Mouse (Mus musculus) kidney, embryonic 16.5 days (tissue): ENCODE results near the gene Prl4a1. TPM values are rescaled to one million over a fixed set of nuclear protein-coding genes. Genes with fewer than 3 reads are reported as not detected.
"Not testable (repeated sequence)": the region's sequence is repeated elsewhere in the genome, so short reads cannot be mapped to it uniquely, and the experiment has no call there.

Experiments used
- ATAC-seq: fragments of 200-750 bp; cut with Nextera tagmentation; 2 replicates; pipeline ENCODE4 v1.8.0; 2017; ENCODE audit warnings: moderate TSS enrichment; ENCODE audit not compliant: low FRiP score, low TSS enrichment
- H3K27ac ChIP-seq: fragments of 300-500 bp; sonication (generic); 2 replicates; pipeline ENCODE4 v1.5.1; 2014; ENCODE audit warnings: low read length
- H3K27me3 ChIP-seq: fragments of 300-500 bp; sonication (generic); 2 replicates; pipeline ENCODE4 v1.6.1; 2014; ENCODE audit warnings: low read length, control low read depth, mixed read lengths; ENCODE audit not compliant: insufficient read depth
- H3K36me3 ChIP-seq: fragments of 300-500 bp; sonication (generic); 2 replicates; pipeline ENCODE4 v1.6.1; 2014; ENCODE audit warnings: low read length, control low read depth, mixed read lengths; ENCODE audit not compliant: insufficient read depth
- H3K4me1 ChIP-seq: fragments of 300-500 bp; sonication (generic); 2 replicates; pipeline ENCODE4 v1.6.1; 2014; ENCODE audit warnings: low read length, control low read depth, mixed read lengths; ENCODE audit not compliant: insufficient read depth
- H3K4me2 ChIP-seq: fragments of 300-500 bp; sonication (generic); replicated peaks from 2 replicates; pipeline ENCODE4 v1.6.1; 2014; ENCODE audit warnings: low read depth, low read length
- H3K4me3 ChIP-seq: fragments of 300-500 bp; sonication (generic); 2 replicates; pipeline ENCODE4 v1.5.1; 2014; ENCODE audit warnings: mild to moderate bottlenecking, low read length
- H3K9ac ChIP-seq: fragments of 300-500 bp; sonication (generic); replicated peaks from 2 replicates; pipeline ENCODE4 v1.6.1; 2014; ENCODE audit warnings: low read length
- H3K9me3 ChIP-seq: fragments of 300-500 bp; sonication (generic); 2 replicates; pipeline ENCODE4 v1.6.1; 2016; ENCODE audit warnings: low read length, control low read depth
- WGBS: fragments of 180-500 bp; shearing (Covaris S2); extraction: QIAGEN DNeasy Blood & Tissue Kit; methylation state at CpG from one replicate; pipeline ENCODE4 v1.1.7; 2014; 5-methylcytosine and 5-hydroxymethylcytosine counted together
- polyA plus RNA-seq: library from polyadenylated mRNA; unstranded; fragments of >200 nt; fragmentation: Nextera tagmentation; extraction: Ambion mirVana; gene quantifications from 2 replicates; pipeline ENCODE4 v1.2.1, GENCODE M21; 2015

Prl4a1 gene
- not detected in 2 replicates for polyA plus RNA-seq

DNA sequence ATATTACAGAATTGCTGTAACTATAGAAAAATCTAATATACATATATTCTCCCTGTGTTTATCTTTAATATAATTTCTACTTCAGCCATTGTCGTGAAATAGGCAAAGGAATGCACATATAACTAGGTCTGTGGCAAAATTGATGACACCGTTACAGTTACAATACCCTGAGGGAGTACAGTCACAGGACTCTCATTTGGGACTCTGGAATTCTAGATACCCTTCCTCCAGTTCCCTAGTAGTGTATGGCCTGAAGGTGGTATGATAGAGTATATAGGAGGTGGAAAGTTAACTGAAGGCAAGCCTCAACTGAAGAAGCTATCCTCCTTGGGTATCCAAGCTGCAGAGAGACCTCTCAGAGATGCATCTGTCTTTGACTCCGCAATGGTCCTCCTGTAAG, at the start of gene Prl4a1:
TSS of gene Prl4a1 (plus strand) at position 301 of the 400 bp plus-strand sequence.
- Histone ChIP-seq H3K4me2 (no peak within 1 kb of the TSS), H3K9me3 (no peaks in the 10 kb centered on the region), H3K9ac (no peak within 1 kb of the TSS), H3K27ac (no peak within 1 kb of the TSS), H3K36me3 (no peaks in the 10 kb centered on the region), H3K4me1 (no peaks in the 10 kb centered on the region), H3K4me3 (no peak within 1 kb of the TSS), H3K27me3 (no peaks in the 10 kb centered on the region)
- 91% methylated on average over 3 of the region's 3 CpGs for WGBS
- no peak for ATAC-seq

DNA sequence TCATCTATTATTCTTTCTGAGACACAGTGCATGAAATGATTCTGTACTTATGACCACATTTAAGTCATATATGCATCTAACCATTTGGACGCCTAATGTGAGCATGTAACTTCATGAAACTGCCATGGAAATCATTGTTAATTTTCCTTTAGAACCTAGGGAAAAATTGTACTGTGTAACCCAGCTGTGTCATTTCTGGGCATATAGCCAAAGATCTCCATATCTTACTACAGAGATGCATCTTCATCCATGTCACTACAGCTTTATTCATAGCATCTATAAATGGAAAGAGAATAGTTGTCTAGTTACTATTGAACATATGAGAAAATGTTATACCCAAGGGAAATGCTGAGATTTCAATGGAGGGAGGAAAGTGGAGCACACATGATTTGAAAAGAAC, 43.1 kb upstream of the Prl4a1 start:
- Histone ChIP-seq H3K4me1 (no peaks in the 10 kb centered on the region), H3K9ac (no peak overlapping the region), H3K9me3 (no peaks in the 10 kb centered on the region), H3K4me3 (no peak overlapping the region), H3K27ac (no peak overlapping the region), H3K27me3 (no peaks in the 10 kb centered on the region), H3K4me2 (no peak overlapping the region), H3K36me3 (no peaks in the 10 kb centered on the region)
- 62% methylated on average over 1 of the region's 1 CpGs for WGBS
- no peak for ATAC-seq

DNA sequence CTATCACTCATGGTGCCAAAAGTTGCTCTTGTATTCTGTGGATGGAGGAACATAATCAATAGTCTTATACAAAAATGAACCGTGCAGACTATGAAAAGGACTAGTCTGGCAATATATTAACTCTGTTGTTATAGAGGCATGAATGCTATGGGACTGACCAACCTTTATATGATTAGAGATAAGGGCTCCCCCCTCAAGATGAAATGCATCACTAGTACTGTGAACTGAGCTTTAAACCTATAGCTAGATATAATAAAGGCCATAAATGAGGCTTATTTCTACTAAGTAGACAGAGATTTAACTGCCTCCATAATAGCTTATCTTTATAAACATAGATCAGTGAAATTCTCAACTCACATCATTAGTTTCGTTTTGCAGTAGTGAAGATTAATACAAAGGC, 41.7 kb upstream of the Prl4a1 start:
- H3K4me3 ChIP-seq, ATAC-seq, H3K27ac ChIP-seq, H3K36me3 ChIP-seq, H3K27me3 ChIP-seq, H3K4me2 ChIP-seq, H3K9ac ChIP-seq, H3K4me1 ChIP-seq, H3K9me3 ChIP-seq: not testable (repeated sequence)
- 65% methylated on average over 2 of the region's 2 CpGs for WGBS

DNA sequence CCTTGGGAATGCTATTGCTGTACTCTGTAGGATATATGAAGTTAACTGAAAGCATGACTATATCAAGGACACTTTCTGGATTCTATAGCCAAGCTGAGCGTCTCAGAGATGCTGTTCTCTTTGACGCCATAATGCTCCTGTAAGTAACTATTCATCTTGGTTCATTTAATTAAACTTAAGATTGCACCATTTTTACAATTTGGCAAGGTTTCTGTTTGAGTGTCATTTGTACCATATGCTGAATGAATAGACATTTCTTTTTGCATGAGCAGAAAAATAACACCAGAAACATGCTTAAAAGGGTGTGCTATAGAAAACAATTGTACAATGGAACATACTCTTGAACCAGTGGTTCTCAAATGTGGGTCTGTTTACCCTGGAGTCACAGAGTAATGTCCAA, 38.4 kb upstream of the Prl4a1 start:
- Histone ChIP-seq H3K4me1 (no peaks in the 10 kb centered on the region), H3K27ac (no peak overlapping the region), H3K4me2 (no peak overlapping the region), H3K27me3 (no peaks in the 10 kb centered on the region), H3K4me3 (no peak overlapping the region), H3K9me3 (no peaks in the 10 kb centered on the region), H3K36me3 (no peaks in the 10 kb centered on the region), H3K9ac (no peak overlapping the region)
- ATAC-seq, result no peak
- WGBS, result 87% methylated on average over 2 of the region's 2 CpGs

DNA sequence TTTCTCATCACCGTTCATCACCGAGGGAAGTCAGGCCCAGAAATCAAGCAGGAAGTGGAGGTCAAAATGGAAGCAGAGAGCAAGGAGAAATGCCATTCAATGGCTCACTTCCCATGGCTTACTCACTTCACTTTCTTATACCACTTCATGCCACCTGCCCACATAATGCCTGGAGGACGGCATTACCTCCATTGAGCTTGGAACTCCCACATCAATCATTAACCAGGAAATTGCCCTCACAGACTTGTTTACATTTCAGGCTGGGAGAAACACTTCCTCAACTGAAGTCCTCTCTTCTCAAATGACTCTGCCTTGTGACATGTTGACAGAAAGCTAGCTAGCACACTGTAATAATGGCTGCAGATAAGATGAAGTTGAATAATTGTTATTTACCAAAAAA, 19.5 kb upstream of the Prl4a1 start:
- not testable (repeated sequence) for H3K4me3 ChIP-seq, H3K9ac ChIP-seq, H3K27ac ChIP-seq, H3K9me3 ChIP-seq, H3K36me3 ChIP-seq, H3K4me1 ChIP-seq, H3K4me2 ChIP-seq, H3K27me3 ChIP-seq
- ATAC-seq, result peak; percentile 89; the same call in 1 of the 2 replicates
- 31% methylated on average over 3 of the region's 3 CpGs for WGBS

DNA sequence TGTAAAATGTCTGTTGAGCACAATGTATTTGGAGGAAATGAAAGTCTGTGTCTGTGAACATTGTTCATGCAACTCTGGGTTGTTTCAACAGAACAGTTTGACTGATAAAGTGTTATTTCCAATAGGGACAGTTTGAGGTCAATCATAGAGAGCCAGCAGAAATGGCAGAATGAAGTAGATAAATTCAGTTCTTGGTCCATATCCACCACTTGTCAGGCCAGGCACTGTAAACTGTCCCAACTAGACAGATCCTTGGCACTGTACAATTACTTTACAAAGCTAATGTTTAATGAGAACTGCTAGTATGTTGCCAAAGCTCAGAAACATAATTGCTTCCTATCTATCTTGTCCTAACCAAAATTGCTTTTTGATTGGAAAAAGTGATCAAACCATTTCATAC, 13.3 kb downstream of the Prl4a1 start:
- H3K27me3 ChIP-seq, result no peaks in the 10 kb centered on the region
- H3K4me2 ChIP-seq, result no peak overlapping the region
- H3K27ac ChIP-seq, result no peak overlapping the region
- no peaks in the 10 kb centered on the region for H3K36me3 ChIP-seq
- ATAC-seq, result no peak
- no peak overlapping the region for H3K4me3 ChIP-seq
- H3K9ac ChIP-seq, result no peak overlapping the region
- H3K4me1 ChIP-seq, result no peaks in the 10 kb centered on the region
- no peaks in the 10 kb centered on the region for H3K9me3 ChIP-seq

DNA sequence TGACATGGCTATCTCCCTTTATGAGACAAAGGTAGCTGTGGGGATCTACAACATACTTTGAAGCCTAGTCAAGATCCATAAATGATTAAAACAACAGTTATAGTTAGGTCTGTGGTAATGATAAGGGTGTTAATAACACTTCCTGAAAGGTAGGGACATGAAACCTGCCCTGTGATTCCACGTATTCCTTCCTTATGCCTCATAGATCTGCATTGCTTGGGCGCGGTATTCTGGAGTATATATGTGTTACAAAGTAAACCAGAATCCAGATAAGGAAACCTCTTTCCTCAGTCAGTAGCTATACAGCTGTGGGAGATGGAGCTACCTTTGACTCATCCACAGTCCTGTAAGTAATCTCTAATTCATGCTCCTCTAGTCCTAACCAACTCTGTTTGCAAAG, 53.3 kb downstream of the Prl4a1 start:
- no peak overlapping the region for H3K27ac ChIP-seq
- no peak for ATAC-seq
- 90% methylated on average over 3 of the region's 3 CpGs for WGBS

More for the DNA sequence above, 53.3 kb downstream of the Prl4a1 start:
- Histone ChIP-seq H3K9me3 (no peaks in the 10 kb centered on the region), H3K4me3 (no peak overlapping the region), H3K4me2 (no peak overlapping the region), H3K4me1 (no peaks in the 10 kb centered on the region), H3K36me3 (no peaks in the 10 kb centered on the region), H3K9ac (no peak overlapping the region), H3K27me3 (no peaks in the 10 kb centered on the region)

Other genes starting within 250 kb of the Prl4a1 start
- gene Prl7c1, start 235.4 kb upstream of the Prl4a1 start, polyA plus RNA-seq, result not detected in 2 replicates
- not detected in 2 replicates for gene Prl2a1, start 214.6 kb upstream of the Prl4a1 start, polyA plus RNA-seq
- not detected in 2 replicates for gene Prl2c1, start 166.9 kb upstream of the Prl4a1 start, polyA plus RNA-seq
- not detected in 2 replicates for gene Prl5a1, start 126.3 kb downstream of the Prl4a1 start, polyA plus RNA-seq
- 9.2 and 11.7 TPM in 2 replicates for gene Gm11361, start 241.3 kb downstream of the Prl4a1 start, polyA plus RNA-seq